ENCODE assay signal across 7 mouse cellular contexts in genomic region chr6:136742352-136743118, GRCm38 (mm10). TPM values are rescaled to one million over a fixed set of nuclear protein-coding genes. Genes with fewer than 3 reads are reported as not detected.
DNase-seq lines count a peak whose midpoint lies in the region; ATAC-seq and TF ChIP-seq lines count a peak whose summit lies in the region.

No protein-coding gene starts in this region.

- peak; percentile 51 for TF ChIP-seq CTCF in kidney, adult 2 months (conservative IDR thresholded peaks at IDR 0.05; ENCODE audit: insufficient read depth, insufficient read length, low read depth, low read length)

- H3K4me3 ChIP-seq in kidney, adult 2 months (ENCODE audit: insufficient read depth, low read depth, low read length): no peak overlapping the region
- no peak overlapping the region for H3K4me3 ChIP-seq in limb, embryonic 10.5 days
- H3K4me3 ChIP-seq in midbrain, embryonic 12.5 days: no peak overlapping the region

- H3K4me1 ChIP-seq in kidney, adult 2 months (ENCODE audit: control insufficient read depth, insufficient read depth, low read length): no peaks in the 10 kb centered on the region
- H3K4me1 ChIP-seq in limb, embryonic 10.5 days: peaks cover 6% of the 10 kb centered on the region; the same call in 1 of the 2 replicates
- no peaks in the 10 kb centered on the region for H3K4me1 ChIP-seq in midbrain, embryonic 12.5 days

- no peaks in the 10 kb centered on the region for H3K9me3 ChIP-seq in limb, embryonic 10.5 days (replicated peaks)
- no peaks in the 10 kb centered on the region for H3K9me3 ChIP-seq in midbrain, embryonic 12.5 days

- no peak overlapping the region for H3K4me2 ChIP-seq in midbrain, embryonic 12.5 days (replicated peaks)

- no peaks in the 10 kb centered on the region for H3K36me3 ChIP-seq in kidney, adult 2 months (ENCODE audit: control insufficient read depth, insufficient read depth, low read length)
- no peaks in the 10 kb centered on the region for H3K36me3 ChIP-seq in limb, embryonic 10.5 days
- no peaks in the 10 kb centered on the region for H3K36me3 ChIP-seq in midbrain, embryonic 12.5 days

- H3K27ac ChIP-seq in kidney, adult 2 months (ENCODE audit: insufficient read depth, low read depth, low read length): no peak overlapping the region
- peak overlapping the region; percentile 19; the same call in 1 of the 2 replicates for H3K27ac ChIP-seq in limb, embryonic 10.5 days
- H3K27ac ChIP-seq in midbrain, embryonic 12.5 days (replicated peaks): no peak overlapping the region

- WGBS in kidney, adult 2 months: 39% methylated on average over 10 of the region's 10 CpGs
- 51% methylated on average over 10 of the region's 10 CpGs for WGBS in limb, embryonic 10.5 days
- 47% methylated on average over 10 of the region's 10 CpGs for WGBS in midbrain, embryonic 12.5 days

- no peak overlapping the region for H3K9ac ChIP-seq in midbrain, embryonic 12.5 days (replicated peaks)

- peak; percentile 48 for DNase-seq in adrenal gland, adult 8-10 months
- peak; percentile 81 for DNase-seq in embryo, embryonic 11.5 days (ENCODE audit: low read depth, low spot score)
- DNase-seq in gastrocnemius, postnatal 4 days (ENCODE audit: low spot score in 2 of 2): peak; percentile 55 to 79
- peak; percentile 85 for DNase-seq in kidney, adult 2 months
- peak; percentile 82 for DNase-seq in limb, embryonic 10.5 days (ENCODE audit: low spot score)
- peak; percentile 44 for DNase-seq in skeletal muscle tissue, adult 2 months (ENCODE audit: low read depth, low spot score)

- no peaks in the 10 kb centered on the region for H3K27me3 ChIP-seq in kidney, adult 2 months (replicated peaks; ENCODE audit: control insufficient read depth, insufficient read depth, low read length)
- no peaks in the 10 kb centered on the region for H3K27me3 ChIP-seq in limb, embryonic 10.5 days (ENCODE audit: low read depth, poor library complexity, severe bottlenecking)
- no peaks in the 10 kb centered on the region for H3K27me3 ChIP-seq in midbrain, embryonic 12.5 days

- ATAC-seq in midbrain, embryonic 12.5 days (ENCODE audit: low FRiP score, low read depth): peak; percentile 70

- no peak for TF ChIP-seq POLR2A in kidney, adult 2 months (IDR thresholded peaks at IDR 0.05; ENCODE audit: low read depth, low read length)

RNA-seq across cellular contexts. Expression of gene Gucy2c, which starts 39.0 kb away (rescaled TPM):
- under 1 TPM in 1 of 4 experiments, not detected in 3; 0.09 TPM for total RNA-seq in adrenal gland, adult 8-10 months (2022)
- under 1 TPM in 1 of 2 experiments, not detected in 1; 0.08 TPM for total RNA-seq in gastrocnemius, postnatal 4 days (2021)
- 0.01 and 0.02 TPM in 2 replicates for polyA plus RNA-seq in kidney, adult 2 months (2012; rRNA removed)
- polyA plus RNA-seq in limb, embryonic 10.5 days (2016; fragmentation: Nextera tagmentation; extraction: Ambion mirVana): 0.11 and 0.16 TPM in 2 replicates
- 0.39 and 0.64 TPM in 2 replicates for polyA plus RNA-seq in midbrain, embryonic 12.5 days (2016; fragmentation: Nextera tagmentation; extraction: Ambion mirVana)
